Comparison of ENCODE assay signal across 8 mouse cellular contexts in the genomic region with DNA sequence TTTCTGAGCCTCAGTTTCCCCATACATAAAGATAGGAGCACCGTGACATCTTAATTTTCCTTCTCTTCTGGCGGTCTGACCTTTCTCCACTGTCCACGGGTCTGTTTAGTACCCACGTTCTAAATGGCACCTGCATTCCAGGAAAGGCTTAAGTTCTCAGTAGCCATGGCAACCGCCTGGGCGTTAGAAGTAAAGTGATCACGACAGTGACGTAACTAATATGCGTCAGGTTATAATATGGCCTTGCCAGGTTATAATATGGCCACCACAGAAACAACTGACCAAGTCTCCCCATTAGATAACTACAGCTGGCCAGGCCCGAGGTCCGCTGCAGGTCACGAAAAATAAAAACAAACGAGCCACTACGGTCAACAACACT. TPM values are rescaled to one million over a fixed set of nuclear protein-coding genes. Genes with fewer than 3 reads are reported as not detected.
DNase-seq lines count a peak whose midpoint lies in the region; ATAC-seq and TF ChIP-seq lines count a peak whose summit lies in the region.

No protein-coding gene starts in this region.

- peak overlapping the region; percentile 79; the same call in 1 of the 2 replicates for H3K9ac ChIP-seq in liver, embryonic 13.5 days

- no peak for DNase-seq in cerebellum, adult 2 months
- no peak for DNase-seq in cerebellum, postnatal 10 days
- DNase-seq in thymus, adult 2 months: no peak
- no peak for DNase-seq in thymus, postnatal 0 days (ENCODE audit: low spot score)
- DNase-seq in liver, embryonic 13.5 days: no peak
- DNase-seq in layer of hippocampus, adult 9-11 months: no peak
- DNase-seq in adrenal gland, adult 18-20 months (ENCODE audit: low spot score in 2 of 2): no peak
- DNase-seq in c-Kit-positive CD71-positive TER-119-positive erythroid progenitor cells, embryonic 14.5 days (ENCODE audit: low spot score): no peak

- 0 out of 2 replicates have a peak, but pooled peaks cover 6% of the 10 kb centered on the region for H3K9me3 ChIP-seq in liver, embryonic 13.5 days (replicated peaks)

- peak overlapping the region; percentile 98 for H3K4me3 ChIP-seq in cerebellum, adult 2 months (replicated peaks; ENCODE audit: insufficient read depth, low read depth, low read length)
- peak overlapping the region; percentile 92 for H3K4me3 ChIP-seq in thymus, adult 2 months (ENCODE audit: control insufficient read depth, insufficient read depth, low read length)
- H3K4me3 ChIP-seq in liver, embryonic 13.5 days (replicated peaks): peak overlapping the region; percentile 82

- TF ChIP-seq POLR2A in cerebellum, adult 2 months (IDR thresholded peaks at IDR 0.05; ENCODE audit: borderline replicate concordance, insufficient read depth, low read length): no peak
- no peak for TF ChIP-seq POLR2A in thymus, adult 2 months (IDR thresholded peaks at IDR 0.05; ENCODE audit: control insufficient read depth, extremely low read depth, insufficient read depth, low read length, poor library complexity)

- peak overlapping the region; percentile 58; the same call in 1 of the 2 replicates for H3K27ac ChIP-seq in cerebellum, adult 2 months (ENCODE audit: insufficient read depth, low read length)
- peak overlapping the region; percentile 42; the same call in 1 of the 2 replicates for H3K27ac ChIP-seq in thymus, adult 2 months (ENCODE audit: control insufficient read depth, insufficient read depth, low read length)
- H3K27ac ChIP-seq in liver, embryonic 13.5 days: peak overlapping the region; percentile 90

- no peak for TF ChIP-seq CTCF in cerebellum, adult 2 months (IDR thresholded peaks at IDR 0.05; ENCODE audit: borderline replicate concordance, insufficient read depth, low read depth, low read length)
- no peak for TF ChIP-seq CTCF in thymus, adult 2 months (IDR thresholded peaks at IDR 0.05; ENCODE audit: borderline replicate concordance, control insufficient read depth, extremely low read depth, insufficient read depth, low read length, poor library complexity)

- H3K27me3 ChIP-seq in cerebellum, adult 2 months (ENCODE audit: control insufficient read depth, insufficient read depth, low read length): no peaks in the 10 kb centered on the region
- no peaks in the 10 kb centered on the region for H3K27me3 ChIP-seq in thymus, adult 2 months (ENCODE audit: control insufficient read depth, insufficient read depth, low read length)
- H3K27me3 ChIP-seq in liver, embryonic 13.5 days: peaks cover 3% of the 10 kb centered on the region; the same call in 1 of the 2 replicates

- 10% methylated on average over 14 of the region's 14 CpGs for WGBS in cerebellum, adult 2 months
- WGBS in thymus, adult 2 months: 15% methylated on average over 14 of the region's 14 CpGs
- WGBS in liver, embryonic 13.5 days (ENCODE audit: insufficient replicate concordance): 10% methylated on average over 14 of the region's 14 CpGs

- no peaks in the 10 kb centered on the region for H3K36me3 ChIP-seq in thymus, adult 2 months (ENCODE audit: control insufficient read depth, insufficient read depth, low read length)
- no peaks in the 10 kb centered on the region for H3K36me3 ChIP-seq in liver, embryonic 13.5 days

- no peaks in the 10 kb centered on the region for H3K4me1 ChIP-seq in cerebellum, adult 2 months (ENCODE audit: control insufficient read depth, insufficient read depth, low read length)
- H3K4me1 ChIP-seq in thymus, adult 2 months (replicated peaks; ENCODE audit: control insufficient read depth, insufficient read depth, low read length): no peaks in the 10 kb centered on the region
- peaks cover 51% of the 10 kb centered on the region for H3K4me1 ChIP-seq in liver, embryonic 13.5 days (replicated peaks)

- peak; percentile 21 for ATAC-seq in liver, embryonic 13.5 days (ENCODE audit: low read depth)

- H3K4me2 ChIP-seq in liver, embryonic 13.5 days: peak overlapping the region; percentile 52

RNA-seq across cellular contexts. Expression of a gene that starts 4.7 kb away (rescaled TPM):
- 89.3 and 90.2 TPM in 2 replicates for polyA plus RNA-seq in cerebellum, adult 2 months (2012; rRNA removed)
- 103 and 105 TPM in 2 replicates for polyA plus RNA-seq in thymus, adult 2 months (2012; rRNA removed)
- polyA plus RNA-seq in thymus, postnatal 0 days (2015; fragmentation: Nextera tagmentation; extraction: Ambion mirVana): 62.1 and 65.4 TPM in 2 replicates
- 41.0 and 41.3 TPM in 2 replicates for polyA plus RNA-seq in liver, embryonic 13.5 days (2015; fragmentation: Nextera tagmentation; extraction: Ambion mirVana)
- 10 to 100 TPM; 74.1 to 79.0 TPM for total RNA-seq in adrenal gland, adult 18-20 months (2021)

RNA-seq across cellular contexts. Expression of a gene that starts 32.1 kb away (rescaled TPM):
- 4.3 and 5.2 TPM in 2 replicates for polyA plus RNA-seq in cerebellum, adult 2 months (2012; rRNA removed)
- polyA plus RNA-seq in thymus, adult 2 months (2012; rRNA removed): 0.30 and 1.1 TPM in 2 replicates
- polyA plus RNA-seq in thymus, postnatal 0 days (2015; fragmentation: Nextera tagmentation; extraction: Ambion mirVana): 0.28 and 0.34 TPM in 2 replicates
- 0.05 TPM in 1 of 2 replicates, not detected in the other for polyA plus RNA-seq in liver, embryonic 13.5 days (2015; fragmentation: Nextera tagmentation; extraction: Ambion mirVana)
- under 1 TPM; 0.46 to 0.77 TPM for total RNA-seq in adrenal gland, adult 18-20 months (2021)

RNA-seq across cellular contexts. Expression of a gene that starts 59.4 kb away (rescaled TPM):
- polyA plus RNA-seq in cerebellum, adult 2 months (2012; rRNA removed): 36.4 and 44.3 TPM in 2 replicates
- polyA plus RNA-seq in thymus, adult 2 months (2012; rRNA removed): 2.6 and 4.4 TPM in 2 replicates
- 3.5 and 6.2 TPM in 2 replicates for polyA plus RNA-seq in thymus, postnatal 0 days (2015; fragmentation: Nextera tagmentation; extraction: Ambion mirVana)
- polyA plus RNA-seq in liver, embryonic 13.5 days (2015; fragmentation: Nextera tagmentation; extraction: Ambion mirVana): 3.1 and 3.3 TPM in 2 replicates
- total RNA-seq in adrenal gland, adult 18-20 months (2021): 10 to 100 TPM; 13.2 to 14.7 TPM
